Mouse (Mus musculus) gastrocnemius, postnatal 25 days (tissue): ENCODE measurements around the gene Map4k3. TPM values are rescaled to one million over a fixed set of nuclear protein-coding genes. Genes with fewer than 3 reads are reported as not detected.
A peak's percentile ranks its signal among the peaks of the same experiment; 100 is the strongest.
"Not testable (repeated sequence)": the region's sequence is repeated elsewhere in the genome, so short reads cannot be mapped to it uniquely, and the experiment has no call there.

ENCODE experiments used
- DNase-seq: peaks from one replicate; pipeline ENCODE4 v3.0.0; 2022
- total RNA-seq, 2 experiments: library from RNA; stranded (reverse); gene quantifications; 1 replicate in 1 of 2; 2 replicates in 1 of 2; pipeline ENCODE4 v1.2.3; 2021

Gene Map4k3
- total RNA-seq, 2 experiments from 2014 or later, result 12.4 to 15.0 TPM

DNA sequence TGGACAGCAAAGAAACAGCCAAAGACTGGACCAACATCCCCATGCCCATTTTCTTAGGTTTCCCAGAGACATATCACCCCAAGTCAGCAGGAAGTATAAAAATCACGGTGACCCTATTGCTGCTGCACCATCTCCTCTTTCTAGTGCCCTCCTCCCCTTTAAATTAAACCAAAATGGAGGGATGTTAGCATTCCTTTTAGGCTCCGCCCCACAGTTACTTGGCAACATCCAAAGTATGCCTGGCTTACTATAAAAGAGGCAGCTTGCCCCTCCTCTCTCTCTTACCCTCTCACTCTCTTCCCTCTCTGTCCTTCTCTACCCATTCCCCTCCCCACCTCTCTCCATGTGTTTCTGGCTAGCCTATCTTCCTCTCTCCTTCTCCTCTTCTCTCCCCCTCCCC is 159.8 kb downstream of the Map4k3 start:
- DNase-seq, result no peak

DNA sequence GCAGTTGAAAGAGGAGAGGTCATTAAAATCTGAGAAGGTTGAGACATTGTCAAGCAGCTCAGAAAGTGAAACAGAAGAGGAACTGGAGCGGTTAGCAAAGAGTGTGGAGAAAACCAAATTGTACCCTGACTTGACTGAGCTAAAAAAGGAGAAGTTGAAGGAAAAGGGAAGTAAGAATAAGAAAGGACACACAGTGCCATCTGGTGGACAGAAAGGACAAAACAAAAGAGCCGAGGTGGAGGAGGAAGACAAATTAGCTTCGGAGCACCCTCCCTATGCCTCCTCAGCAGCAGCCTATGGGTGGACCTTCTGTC is 163.7 kb downstream of the Map4k3 start:
- DNase-seq, result no peak

DNA sequence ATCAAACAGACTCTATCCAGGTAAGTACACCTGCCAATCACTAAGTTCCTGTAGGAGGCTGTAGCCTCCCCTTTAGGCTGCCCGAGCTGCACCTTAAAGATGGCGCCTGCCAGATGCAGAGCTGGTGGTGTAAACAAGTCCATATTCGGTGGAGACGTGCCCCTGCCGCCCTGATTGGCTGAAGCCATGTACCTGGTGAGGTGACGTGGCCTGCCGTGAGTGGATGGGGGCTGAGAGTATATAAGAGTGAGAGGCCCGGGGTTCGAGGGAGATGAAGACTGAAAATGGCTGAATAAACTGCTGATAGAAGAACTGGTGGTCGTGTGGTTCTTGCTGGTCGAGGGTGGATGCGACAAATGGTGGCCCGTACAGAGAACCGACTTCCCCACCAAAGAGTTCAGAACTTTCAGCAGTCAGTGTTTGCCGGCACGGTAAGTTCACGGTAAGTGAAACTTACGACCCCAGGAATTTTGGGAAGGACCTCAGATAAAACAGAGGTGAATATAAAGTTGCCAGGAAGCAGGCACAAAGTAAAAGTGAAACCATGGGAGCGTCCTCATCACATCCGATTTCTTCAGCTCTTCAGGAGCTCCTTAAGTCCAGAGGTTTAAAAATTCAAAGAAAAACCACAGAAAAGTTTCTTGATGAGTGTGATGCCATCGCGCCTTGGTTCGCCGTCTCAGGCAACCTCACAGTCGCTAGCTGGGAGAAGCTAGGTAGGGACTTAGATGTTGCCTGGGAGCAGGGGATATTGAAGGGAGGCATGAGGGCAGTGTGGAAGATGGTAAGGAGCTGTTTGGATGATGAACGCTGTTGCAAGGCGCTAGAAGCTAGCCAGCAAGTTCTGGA is 164.3 kb downstream of the Map4k3 start:
- DNase-seq, result not testable (repeated sequence)

DNA sequence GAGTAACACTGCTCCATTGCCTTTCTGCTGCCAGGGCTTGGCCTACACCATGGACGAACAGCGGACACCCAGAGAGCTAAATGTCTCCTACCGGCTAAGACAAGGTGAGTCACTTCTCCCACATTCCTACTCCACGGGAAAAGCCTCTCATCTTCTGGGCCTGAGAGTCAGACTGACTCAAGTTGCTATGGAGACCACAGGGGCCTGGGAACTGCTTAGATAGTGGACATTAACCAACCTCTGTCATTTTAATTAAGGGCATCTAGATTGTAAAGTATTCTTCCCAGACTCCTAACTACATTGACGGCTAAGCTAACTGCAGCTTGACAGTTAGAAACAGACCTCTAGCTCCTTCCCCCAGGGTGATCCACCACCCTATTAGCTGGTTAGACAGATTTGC is 165.5 kb downstream of the Map4k3 start:
- no peak for DNase-seq

DNA sequence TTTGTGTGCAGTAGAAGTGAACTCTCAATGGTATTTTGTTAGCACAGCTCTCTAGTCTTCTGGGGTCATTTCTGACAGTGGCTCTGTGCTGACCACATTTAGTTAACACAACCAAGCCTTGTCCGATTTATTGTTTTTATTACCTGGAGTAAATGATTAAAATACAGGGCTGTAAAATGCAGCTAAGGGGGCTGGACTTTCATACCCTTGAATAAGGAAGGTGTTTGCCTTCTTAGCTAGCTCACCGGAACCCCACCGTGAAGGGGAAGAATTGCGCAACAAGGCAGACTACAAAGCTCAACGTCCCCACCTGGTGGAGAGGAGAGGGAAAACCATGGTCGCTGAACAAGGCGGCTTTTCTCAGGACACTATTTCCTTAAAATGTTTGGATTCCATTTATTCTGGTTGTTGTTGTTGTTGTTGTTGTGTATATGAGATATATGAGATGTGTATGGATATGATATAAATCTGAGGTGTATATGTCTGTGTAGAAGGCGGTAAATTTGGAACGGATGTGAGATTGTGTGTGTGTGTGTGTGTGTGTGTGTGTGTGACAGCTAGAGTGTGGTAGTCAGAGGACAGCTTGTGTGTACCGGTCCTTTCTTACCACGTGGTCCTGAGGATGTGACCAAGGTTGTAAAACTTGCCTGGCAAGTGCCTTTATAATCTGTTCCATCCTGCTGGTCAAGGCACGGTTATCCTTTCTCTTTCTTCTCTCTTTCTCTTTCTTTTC is 167.4 kb downstream of the Map4k3 start:
- peak; percentile 29 for DNase-seq

DNA sequence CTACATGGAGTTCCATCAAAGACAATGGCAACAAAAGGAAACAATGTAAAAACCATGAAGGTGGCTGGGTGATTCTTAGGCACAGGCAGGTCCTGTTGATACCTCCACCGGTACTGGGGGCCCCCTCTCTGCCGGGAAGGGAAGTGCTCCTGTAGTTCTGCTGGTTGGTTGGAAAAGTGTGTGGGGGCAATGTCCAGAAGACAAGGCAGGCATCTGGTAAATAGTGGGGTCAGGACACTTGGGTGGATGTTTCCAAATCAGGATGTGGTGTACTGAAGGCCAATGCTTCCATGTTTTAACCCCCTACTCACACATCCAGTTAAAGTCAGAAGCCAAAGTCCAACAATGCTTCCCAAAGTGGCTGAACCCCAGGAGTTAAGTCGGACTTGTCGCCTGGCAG is 168.5 kb downstream of the Map4k3 start:
- no peak for DNase-seq

DNA sequence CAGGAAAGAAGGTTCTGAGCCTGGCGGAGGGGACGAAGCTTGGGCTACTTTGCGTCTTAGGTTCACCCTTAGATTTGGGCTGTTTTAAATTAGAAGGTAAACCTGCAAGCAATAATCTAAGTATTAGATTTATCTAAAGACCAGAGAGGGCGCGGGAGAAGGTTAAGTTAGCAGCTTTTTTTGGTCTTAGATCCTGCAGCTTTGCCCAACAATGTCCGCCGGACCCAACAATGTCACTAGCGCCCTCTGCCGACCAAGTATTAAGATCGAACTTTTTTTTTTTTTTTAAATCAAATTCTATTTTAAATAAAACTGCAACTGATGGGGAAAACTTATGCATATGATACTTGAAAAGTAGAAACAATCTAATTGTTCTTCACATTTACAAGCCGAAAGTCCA is 169.2 kb downstream of the Map4k3 start:
- DNase-seq, result no peak

DNA sequence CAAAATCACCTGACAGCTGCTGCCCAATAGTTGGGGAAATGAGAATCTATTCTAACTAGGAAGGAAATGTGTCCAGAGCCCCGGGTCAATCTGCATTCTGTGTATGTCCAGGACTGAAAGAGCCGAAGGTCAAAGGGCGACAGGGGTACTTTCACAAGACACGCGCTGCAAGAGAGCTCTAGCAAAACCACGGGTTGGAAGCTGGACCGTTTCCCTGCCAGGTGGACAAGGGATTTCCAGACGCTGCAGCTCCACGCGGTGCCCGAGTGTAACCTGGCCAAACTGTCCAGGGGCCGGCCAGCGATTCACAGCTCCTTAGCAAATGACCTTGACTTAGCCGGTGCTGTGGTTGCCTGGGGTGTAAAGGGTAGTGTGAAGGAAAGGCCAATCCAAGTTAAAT is 169.7 kb downstream of the Map4k3 start:
- DNase-seq, result no peak

DNA sequence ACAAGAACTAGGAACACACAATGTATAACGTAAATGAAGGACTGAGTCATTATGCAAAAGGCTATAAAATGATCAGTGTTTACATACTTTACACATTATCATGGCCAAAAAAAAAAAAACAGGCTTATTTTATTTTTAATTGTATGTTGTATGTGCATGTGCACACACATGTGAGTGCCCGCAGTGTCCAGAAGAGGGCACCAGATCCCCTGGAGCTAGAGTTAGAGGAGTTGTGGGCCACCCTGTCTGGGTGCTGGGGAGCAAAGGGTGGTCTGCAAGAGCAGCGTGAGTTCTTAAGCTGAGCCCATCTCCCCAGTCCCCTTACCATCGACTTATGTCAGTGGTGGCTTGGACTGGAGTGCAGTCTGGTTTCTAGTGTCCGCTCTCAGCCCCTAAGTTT is 170.8 kb downstream of the Map4k3 start:
- no peak for DNase-seq

DNA sequence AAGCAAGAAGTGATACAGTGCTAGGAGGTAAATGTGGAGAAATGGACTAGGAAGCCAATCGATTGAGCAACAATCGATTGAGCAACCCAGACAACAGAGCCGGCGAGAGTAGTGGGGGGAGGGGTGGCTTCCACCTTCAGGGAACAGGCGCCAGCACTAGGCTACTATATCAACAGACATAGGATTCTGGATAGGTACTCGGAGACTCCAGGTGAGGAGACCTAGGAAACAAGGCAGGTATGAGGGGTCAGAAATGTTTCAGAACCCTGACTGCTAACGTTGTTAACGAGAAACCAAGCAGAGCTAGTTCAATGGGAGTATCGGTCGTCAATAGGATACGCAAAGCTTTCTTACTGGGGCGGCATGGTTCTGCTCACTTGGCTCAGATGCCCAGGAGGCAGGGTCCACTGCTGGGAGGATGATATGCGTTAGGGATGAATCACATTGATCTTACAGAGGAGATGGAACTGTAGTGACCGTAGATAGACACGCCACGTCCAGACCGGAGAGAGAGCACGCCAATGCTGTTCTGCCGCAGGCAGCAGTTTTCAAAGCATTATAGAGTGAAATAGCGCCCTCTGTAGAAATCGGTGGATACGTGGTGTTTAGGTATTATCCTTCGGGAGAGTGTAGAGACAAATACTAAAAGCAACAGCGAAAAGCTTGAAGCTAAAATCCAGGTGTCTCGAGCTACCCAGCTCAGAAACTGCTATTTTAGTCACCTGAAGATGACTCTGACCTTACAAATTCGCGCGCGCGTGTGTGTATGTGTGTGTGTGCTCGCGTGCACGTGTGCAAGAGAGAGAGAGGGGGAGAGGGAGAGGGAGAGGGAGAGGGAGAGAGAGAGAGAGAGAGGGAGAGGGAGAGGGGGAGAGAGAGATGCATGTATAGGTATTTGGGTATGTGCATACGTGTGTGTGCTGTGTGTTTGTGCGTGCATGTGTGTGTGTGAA is 174.7 kb downstream of the Map4k3 start:
- peak; percentile 50 for DNase-seq

DNA sequence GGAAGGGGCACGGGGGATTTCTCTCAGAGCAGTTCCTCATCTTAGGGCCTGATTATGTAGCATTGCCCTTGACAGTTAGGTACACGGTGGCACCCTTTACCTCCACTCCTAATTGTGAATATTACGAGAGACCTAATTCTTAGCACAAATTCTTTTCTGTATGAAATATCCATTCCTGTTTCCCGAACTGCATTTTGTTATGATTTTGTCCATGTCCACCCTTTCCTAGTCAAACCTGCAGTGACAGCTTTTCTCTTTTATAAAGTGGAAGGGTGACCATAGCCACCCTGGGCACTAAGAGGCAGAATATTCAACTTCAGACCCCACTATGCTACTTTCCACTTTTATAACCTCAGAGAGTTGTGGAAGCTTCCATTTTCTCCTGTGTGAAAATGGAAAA is 175.6 kb downstream of the Map4k3 start:
- no peak for DNase-seq

DNA sequence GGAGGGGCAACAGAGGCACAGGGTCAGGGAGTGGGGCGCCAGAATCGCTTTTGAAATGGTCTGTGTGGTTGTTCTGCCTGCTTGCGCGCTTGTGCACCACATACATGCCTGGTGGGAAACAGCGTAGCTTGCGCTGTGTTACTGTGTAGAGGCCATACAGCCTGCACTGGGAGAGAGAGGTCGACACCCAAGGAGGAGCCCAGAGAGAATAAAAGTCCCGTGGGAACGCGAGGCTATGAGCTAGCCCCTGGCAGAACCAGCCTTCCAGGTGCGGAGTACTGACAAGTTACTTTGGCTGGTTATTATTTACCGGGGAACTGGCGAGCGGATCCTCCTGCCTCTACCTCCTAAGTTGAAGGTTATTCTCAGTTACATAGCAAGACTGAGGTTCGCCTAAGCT is 177.3 kb downstream of the Map4k3 start:
- no peak for DNase-seq

DNA sequence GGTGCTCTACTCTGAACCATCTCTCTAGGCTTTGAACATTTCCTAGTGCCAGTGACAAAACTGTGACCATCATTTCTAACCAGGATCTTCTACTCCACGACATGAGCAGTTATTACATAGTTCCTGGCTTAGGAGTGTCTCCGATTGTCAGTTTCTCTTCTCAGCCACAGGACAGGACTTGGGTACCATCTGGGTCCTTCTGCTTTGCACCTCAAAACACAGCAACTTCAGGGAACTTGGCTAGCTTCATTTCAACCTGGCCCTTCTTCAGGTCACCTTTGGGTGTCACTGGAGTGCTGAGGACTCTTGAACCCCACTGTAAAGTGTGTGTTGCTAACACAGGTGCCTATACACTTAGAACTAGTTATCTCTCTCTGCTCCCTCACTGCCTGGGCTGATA is 181.4 kb downstream of the Map4k3 start:
- no peak for DNase-seq

DNA sequence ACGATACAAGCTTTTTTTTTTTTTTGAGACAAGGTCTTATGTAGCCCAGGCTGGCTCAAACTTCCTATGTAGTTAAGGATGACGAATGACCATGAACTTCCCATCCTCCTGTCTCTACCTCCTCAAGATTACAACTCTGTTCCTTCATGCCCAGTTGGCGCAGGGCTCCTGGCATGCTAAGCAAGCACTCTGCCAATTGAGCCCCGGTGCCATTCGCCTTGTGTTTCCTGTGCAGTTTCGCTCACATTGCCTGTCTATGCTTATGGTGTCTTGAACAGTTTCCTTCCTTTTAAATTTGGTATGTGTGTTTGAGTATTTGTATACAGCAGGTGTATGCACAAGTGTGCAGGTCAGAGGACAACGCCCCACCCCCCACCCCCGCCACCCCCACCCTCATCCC is 182.1 kb downstream of the Map4k3 start:
- DNase-seq, result no peak

DNA sequence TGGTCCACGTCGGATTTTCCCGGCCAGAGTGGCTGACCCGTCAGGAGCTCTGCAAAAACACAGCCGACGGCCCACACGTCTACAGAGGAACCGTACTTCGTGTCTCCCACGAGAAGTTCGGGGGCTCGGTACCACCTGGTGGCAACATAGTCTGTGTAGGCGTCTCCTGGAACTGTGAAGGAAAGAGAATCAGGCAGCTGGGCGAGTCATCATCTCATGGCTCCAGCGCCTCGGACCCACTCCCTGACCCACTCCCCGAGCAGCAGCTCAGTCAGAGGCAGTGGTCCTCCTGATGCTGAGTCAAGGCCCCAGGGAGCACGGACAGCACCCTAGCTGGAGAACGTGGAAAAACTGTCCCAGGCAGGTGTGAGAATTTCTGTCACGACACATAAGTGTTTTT is 184.6 kb downstream of the Map4k3 start:
- DNase-seq, result no peak

DNA sequence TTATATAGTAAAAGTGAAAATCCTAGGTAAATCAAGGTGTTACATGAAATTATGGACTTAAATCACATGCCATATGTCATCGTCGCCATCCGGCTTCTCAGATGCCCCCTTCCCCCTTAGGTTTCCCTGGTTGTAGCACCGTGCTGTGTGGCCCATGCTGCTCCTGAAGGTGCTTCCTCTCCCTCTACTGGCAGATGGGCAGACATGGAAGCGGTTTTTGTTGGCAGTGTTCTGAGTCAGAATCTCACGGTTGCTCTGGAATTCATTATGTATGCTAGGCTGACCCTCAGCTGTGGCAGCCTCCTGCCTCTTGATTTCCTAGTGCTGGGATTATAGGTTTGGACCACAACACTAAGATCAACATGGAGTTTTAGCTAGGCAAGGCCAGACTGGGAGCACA is 191.1 kb downstream of the Map4k3 start:
- DNase-seq, result no peak

DNA sequence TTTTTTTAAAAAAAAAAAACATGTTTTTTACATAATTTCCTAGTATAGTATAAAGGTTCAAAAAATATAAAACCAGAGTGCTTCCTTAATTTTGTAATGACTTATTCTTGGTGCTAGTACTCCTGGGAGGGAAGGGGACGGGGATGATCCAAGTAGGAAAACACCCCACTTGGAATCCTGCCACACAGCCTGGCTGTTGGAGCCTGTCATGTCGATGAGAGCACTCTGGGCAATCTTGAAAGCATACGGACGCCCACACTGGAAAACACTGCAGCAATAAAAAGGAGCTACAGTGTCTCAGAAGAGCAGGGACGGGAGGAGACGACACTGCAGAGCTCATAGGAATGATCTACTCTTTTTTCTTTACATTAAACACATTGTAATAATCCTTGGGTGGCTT is 192.7 kb downstream of the Map4k3 start:
- no peak for DNase-seq

DNA sequence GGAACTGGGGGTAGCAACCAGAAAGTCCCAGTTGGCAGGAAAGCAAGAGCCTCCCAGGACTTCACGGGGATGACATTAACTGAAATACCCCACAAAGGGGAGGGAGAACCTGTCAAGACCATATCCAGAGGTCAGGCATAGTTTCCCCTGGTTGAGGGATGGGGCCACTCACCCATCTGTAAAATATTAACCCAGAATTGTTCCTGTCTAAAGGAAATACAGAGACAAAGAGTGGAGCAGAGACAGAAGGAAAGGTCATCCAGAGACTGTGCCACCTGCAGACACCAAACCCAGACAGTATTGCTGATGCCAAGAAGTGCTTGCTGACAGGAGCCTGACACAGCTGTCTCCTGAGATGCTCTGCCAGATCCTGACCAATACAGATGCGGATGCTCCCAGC is 196.9 kb downstream of the Map4k3 start:
- DNase-seq, result not testable (repeated sequence)
